Mouse (Mus musculus): ENCODE results near the gene Atg9a.
"Not testable (repeated sequence)": the region's sequence is repeated elsewhere in the genome, so short reads cannot be mapped to it uniquely, and the experiment has no call there.

Atg9a gene

DNA sequence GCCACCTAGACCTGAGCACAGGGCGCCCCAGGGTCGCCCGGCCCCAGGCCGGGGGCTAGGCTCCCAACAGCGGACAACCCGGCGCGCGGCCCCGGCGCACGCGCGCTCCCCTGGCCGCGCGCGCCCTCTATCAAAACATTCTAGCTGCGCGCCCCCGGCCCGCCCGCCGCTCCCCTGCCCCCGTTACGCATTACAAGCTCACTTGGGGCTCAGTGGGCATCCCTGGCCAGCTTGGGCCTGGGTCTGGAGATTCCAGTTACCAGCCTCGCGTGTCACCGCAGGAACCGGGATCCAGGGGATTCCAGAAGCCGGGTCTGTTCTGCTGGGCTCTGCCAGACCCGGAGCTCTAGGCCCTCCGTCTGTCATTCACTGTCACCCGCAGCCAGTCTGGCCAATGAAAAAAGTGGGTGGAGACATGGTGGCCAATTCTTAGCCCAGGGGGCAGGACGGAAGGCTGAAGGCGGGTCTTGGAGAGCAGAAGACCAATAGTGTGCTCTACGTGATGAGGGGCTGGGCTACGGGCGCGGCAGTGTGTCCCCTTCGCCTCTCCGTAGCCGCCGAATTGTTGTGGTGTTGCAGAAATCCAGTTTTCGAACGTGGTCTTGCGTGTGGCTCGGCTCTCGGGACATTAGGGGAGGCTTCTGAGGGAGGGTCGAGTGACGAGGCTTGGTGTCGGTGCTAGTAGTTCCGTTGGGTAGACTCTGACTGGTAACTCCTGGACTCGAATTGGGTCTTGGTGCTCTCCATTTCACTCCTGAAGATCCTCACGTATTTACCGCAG is at the start of gene Atg9a, which contains the start of gene Ankzf1:
Gene Atg9a (minus strand): TSS at position 575 of the 781 bp plus-strand sequence.
Gene Ankzf1 (plus strand): TSS at position 530 of the 781 bp plus-strand sequence.
- DNase-seq (ENCODE audit: extremely low spot score, low read depth, low spot score) = peak; percentile 86

DNA sequence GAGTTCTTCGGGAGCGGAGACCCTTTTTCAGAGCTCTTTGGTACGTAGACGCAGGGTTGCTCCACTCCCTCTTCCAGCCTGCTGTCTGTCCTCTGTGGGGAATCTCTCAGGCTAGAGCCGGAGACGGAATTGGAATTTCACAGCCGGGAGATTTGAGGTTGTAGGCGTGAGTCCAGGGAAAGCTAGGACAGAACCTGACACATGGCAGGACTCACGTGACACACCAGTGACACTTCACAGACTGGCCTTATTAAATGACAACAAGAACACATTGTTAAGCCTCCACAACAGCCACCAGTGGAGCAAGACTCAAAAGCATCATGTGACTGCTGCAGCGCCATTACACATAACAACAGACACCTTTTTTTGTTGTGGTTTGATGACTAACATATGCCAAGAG is 47.6 kb upstream of the Atg9a start:
- no peak for DNase-seq (ENCODE audit: extremely low spot score, low read depth, low spot score)

DNA sequence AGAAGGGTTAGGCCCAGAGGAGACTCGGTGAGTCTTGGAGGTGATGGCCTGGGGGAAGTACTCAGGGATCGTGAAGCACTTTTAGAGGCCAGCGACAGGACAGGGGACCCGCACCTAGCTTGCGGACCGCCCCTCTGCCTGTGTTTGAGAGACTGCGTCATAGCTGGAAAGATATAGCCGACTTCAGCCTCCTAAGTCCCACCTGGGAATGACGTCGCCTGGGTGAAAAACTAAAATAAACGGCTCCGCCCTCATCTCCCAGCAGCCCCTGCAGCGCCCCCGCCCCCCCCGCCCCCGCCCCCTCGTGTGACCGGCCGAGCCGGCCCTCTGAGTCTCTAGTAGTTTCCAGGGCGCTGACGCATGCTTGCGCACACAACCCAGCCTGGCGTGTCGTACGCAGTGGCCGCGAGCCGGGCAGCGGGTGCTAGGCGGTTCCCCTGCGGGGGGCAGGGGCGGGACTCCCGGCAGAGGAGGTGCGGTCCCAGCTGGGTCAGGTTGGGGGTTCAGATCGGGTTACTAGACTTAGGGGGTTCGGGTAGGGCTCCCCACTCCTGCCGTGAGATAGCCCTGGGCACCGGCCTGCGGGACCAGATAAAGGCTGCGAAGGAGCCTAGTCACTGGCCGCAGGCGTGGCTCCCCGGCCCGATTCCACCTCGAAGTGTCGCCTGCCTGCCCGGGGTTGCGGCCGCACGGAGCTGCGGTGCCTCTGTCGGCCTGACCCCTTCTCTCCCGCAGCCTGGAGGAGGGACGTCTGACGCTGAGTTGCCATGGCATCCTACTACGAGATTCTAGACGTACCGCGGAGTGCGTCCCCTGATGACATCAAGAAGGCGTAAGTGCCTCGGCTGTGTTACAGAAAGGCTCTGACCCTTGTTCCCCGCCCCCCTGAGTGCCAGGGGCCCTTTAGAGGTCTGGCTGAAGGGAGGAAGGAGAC is 44.4 kb upstream of the Atg9a start, which contains the start of gene Dnajb2:
Gene Dnajb2 (plus strand): TSS at position 290 of the 934 bp plus-strand sequence.
- DNase-seq (ENCODE audit: extremely low spot score, low read depth, low spot score) = no peak

DNA sequence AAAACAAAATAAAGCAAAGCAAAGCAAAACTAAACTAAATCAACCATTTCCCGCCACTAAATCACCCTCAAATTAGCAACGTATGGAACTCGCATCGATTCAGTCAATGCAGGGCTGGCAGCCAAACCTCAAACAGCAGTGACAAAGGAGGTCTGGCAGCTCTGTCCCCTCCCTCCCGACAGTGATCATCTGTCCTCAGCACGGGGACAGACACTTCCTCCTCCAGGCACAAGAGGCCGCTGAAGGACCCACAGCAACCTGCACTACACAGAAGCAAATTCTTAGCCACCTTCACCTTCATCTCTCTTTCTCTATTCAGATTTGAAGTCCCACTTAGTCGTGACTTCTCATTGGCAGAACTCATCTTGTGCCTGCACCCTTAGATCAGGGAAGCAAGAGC is 42.6 kb upstream of the Atg9a start:
- DNase-seq (ENCODE audit: extremely low spot score, low read depth, low spot score) = no peak

GRCm38 (mm10) chr1:75232489-75232888 is 40.5 kb upstream of the Atg9a start:
- DNase-seq (ENCODE audit: extremely low spot score, low read depth, low spot score) = not testable (repeated sequence)

GRCm38 (mm10) chr1:75231664-75232152 is 39.7 kb upstream of the Atg9a start, which contains the start of gene A630095N17Rik:
TSS of gene A630095N17Rik (minus strand) at chr1:75232102.
- no peak for DNase-seq (ENCODE audit: extremely low spot score, low read depth, low spot score)

- DNase-seq (ENCODE audit: extremely low spot score, low read depth, low spot score) = no peak
Measured at GRCm38 (mm10) chr1:75231224-75231623, 39.2 kb upstream of the Atg9a start.

DNA sequence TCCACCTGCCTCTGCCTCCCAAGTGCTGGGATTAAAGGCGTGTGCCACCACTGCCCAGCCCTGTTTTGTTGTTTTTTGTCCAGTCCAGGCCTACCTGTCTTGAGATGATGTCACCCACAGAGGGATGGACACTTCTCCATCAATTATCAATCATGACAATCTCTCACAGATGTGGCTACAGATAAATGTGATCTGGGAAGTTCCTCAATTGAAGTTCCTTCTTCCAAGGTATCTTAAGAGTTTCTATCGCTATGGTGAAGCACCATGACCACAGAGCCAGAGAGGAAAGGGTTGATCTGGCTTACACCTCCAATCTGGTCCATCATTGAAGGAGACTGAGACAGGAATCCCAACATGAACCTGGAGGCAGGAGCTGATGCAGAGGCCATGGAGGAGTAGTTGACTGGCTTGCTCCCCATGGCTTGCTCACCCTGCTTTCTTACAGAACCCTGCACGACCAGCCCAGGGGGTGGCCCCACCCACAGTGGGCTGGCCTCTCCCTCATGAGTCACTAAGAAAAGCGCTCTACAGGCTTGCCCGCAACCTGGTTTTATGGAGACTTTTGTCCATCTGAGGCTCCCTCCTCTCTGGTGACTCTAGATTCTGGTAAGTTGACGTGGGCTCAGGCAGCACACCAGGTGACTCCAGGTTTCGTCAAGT is 38.5 kb upstream of the Atg9a start:
- DNase-seq (ENCODE audit: extremely low spot score, low read depth, low spot score) = no peak

DNA sequence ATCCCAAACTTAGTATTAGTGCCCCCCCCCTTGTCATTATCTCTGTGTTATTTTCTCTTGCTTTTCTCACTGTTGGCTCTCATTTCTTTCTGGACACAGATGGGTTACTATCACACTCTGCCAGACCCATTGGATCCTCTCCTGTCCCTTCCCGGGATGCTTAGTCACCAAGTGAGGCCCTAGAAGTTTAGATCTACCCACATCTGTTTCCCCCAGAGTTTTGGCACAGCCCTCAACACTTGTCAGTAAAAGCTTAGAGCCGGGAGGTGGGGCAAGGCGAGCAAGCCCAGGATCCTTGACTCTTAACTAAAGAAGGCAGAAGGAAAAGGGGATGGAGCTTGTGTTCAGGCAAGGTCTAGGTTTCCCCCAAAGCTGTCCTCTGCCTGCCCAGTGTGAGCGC is 37.2 kb upstream of the Atg9a start:
- DNase-seq (ENCODE audit: extremely low spot score, low read depth, low spot score) = no peak

- DNase-seq (ENCODE audit: extremely low spot score, low read depth, low spot score) = no peak
Measured at GRCm38 (mm10) chr1:75227653-75228052, 35.7 kb upstream of the Atg9a start.

DNA sequence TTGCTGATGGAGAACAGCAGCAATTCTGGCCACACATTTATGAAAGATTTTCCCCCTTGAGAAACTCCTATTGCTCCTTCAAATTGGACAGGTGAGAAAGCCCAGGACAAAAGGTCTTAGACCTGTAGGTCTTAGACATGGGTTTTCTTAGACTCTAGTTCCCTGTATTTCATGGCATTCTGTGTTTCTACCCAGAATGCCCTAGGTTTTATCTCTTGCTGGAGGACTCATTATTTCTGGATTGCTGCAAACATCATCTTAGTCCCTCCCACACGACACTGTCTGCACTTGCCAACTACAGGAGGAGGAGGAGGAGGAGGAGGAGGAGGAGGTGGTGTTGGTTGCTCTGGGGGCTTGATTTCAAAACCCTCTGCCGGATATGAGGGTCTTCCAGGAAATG is 34.1 kb upstream of the Atg9a start:
- no peak for DNase-seq (ENCODE audit: extremely low spot score, low read depth, low spot score)

GRCm38 (mm10) chr1:75225473-75225872 is 33.5 kb upstream of the Atg9a start:
- DNase-seq (ENCODE audit: extremely low spot score, low read depth, low spot score) = no peak

- DNase-seq (ENCODE audit: extremely low spot score, low read depth, low spot score) = no peak
Measured at GRCm38 (mm10) chr1:75223532-75223931, 31.5 kb upstream of the Atg9a start.

GRCm38 (mm10) chr1:75222926-75223325 is 30.9 kb upstream of the Atg9a start:
- DNase-seq (ENCODE audit: extremely low spot score, low read depth, low spot score) = no peak

- no peak for DNase-seq (ENCODE audit: extremely low spot score, low read depth, low spot score)
Measured at GRCm38 (mm10) chr1:75221538-75221937, 29.5 kb upstream of the Atg9a start.

DNA sequence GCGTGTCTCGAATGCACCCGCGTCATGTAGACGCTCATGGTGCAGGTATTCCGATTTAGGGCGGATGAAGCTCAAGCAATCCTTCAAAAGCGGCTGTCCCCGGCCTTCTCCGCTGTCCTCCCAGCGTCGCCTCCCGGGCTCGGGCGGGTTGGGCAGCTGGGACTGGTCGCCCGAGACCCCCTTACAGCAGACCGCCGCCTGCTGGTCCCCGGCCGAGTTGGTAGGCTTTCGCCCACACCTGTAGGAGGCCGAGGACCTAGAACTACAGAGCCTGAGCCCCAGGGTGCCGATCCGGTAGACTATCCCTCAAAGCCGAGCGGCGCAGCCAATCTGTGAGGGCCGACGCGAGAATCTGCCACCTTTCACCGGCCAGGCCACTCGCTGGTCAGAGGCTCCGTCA is 27.5 kb upstream of the Atg9a start, which contains the start of gene Tuba4a:
Gene Tuba4a (minus strand): TSS at position 335 of the 400 bp plus-strand sequence.
- no peak for DNase-seq (ENCODE audit: extremely low spot score, low read depth, low spot score)

DNA sequence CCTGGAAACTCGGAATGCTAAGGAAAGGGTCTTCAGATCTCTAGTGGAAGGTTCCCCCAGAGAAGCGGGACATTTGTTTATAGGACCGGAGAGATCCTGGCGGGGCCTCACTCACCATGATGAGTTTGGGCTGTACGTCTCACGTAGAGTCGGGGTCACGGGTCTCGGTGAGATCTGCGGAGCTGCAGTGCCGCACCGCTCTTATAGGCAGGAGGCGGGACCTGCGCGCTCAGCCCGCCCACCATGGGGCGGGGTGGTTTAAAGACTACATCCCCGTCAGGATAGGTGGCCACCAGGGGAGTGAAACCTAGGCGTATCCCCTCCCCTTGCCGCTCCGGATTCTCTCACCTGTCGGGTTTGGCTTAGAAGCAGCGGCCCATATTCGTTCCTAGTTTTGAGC is 27.1 kb upstream of the Atg9a start:
- DNase-seq (ENCODE audit: extremely low spot score, low read depth, low spot score) = no peak

GRCm38 (mm10) chr1:75218227-75219001 is 26.4 kb upstream of the Atg9a start:
- no peak for DNase-seq (ENCODE audit: extremely low spot score, low read depth, low spot score)

DNA sequence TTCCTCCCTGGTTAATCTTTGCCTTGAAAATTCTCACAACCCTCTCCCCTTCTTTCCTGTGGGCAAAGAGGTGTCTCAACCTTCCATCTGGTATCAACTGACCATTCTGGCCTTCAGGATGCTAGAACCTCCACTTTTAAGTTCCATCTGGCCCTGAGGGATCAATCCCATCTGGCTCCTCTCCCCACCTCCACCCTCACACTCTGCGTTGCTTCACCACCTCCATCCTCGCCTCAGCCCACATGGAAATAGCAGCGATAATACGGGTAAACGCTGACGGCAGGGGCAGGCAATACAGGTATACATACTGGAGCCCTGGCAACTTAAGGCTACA is 25.9 kb upstream of the Atg9a start:
- DNase-seq (ENCODE audit: extremely low spot score, low read depth, low spot score) = no peak
